Mouse (Mus musculus) retina, postnatal 1 day (tissue): ENCODE measurements at regions not wholly inside any gene's neighbourhood (a gene's known extent, or its start where the extent isn't known, plus 50 kb on each side); places are given as distances from the start of the nearest gene placed in this dataset.

ENCODE experiments used
- DNase-seq: peaks from one replicate; pipeline ENCODE4 v3.0.0-alpha.2; 2012

- no peak for DNase-seq
Observed at GRCm38 (mm10) chr17:66259697-66260096, 136.4 kb downstream of the Ddx11 start.

- no peak for DNase-seq
Observed at GRCm38 (mm10) chr17:66262681-66263240, 139.4 kb downstream of the Ddx11 start.

GRCm38 (mm10) chr17:66263405-66263804 lies 140.1 kb downstream of the Ddx11 start:
- no peak for DNase-seq

- DNase-seq = no peak
Observed at GRCm38 (mm10) chr17:66266803-66267202, 143.5 kb downstream of the Ddx11 start.

GRCm38 (mm10) chr17:66267831-66268230 lies 144.5 kb downstream of the Ddx11 start:
- no peak for DNase-seq

GRCm38 (mm10) chr17:66269567-66269966 lies 146.2 kb downstream of the Ddx11 start:
- DNase-seq = no peak

GRCm38 (mm10) chr17:66271906-66272305 lies 148.6 kb downstream of the Ddx11 start:
- no peak for DNase-seq

GRCm38 (mm10) chr17:66276778-66277177 lies 153.5 kb downstream of the Ddx11 start:
- DNase-seq = peak; percentile 94

GRCm38 (mm10) chr17:66278037-66278436 lies 154.7 kb downstream of the Ddx11 start:
- peak; percentile 56 for DNase-seq

- no peak for DNase-seq
Observed at GRCm38 (mm10) chr17:66285295-66285694, 162.0 kb downstream of the Ddx11 start.
